Mouse (Mus musculus) heart, postnatal 4 days (tissue): ENCODE results near the gene Cox16. TPM values are rescaled to one million over a fixed set of nuclear protein-coding genes. Genes with fewer than 3 reads are reported as not detected.

Experiments
- DNase-seq: peaks from one replicate; pipeline ENCODE4 v3.0.0; 2021
- total RNA-seq, 2 experiments: library from RNA; stranded (reverse); gene quantifications; 2 replicates each; pipeline ENCODE4 v1.2.3; 2021

Gene Cox16
- total RNA-seq, 2 experiments from 2014 or later: 61.2 to 66.8 TPM

- no peak for DNase-seq
Observed at GRCm38 (mm10) chr12:81324116-81324515, 160.8 kb downstream of the Cox16 start.

DNA sequence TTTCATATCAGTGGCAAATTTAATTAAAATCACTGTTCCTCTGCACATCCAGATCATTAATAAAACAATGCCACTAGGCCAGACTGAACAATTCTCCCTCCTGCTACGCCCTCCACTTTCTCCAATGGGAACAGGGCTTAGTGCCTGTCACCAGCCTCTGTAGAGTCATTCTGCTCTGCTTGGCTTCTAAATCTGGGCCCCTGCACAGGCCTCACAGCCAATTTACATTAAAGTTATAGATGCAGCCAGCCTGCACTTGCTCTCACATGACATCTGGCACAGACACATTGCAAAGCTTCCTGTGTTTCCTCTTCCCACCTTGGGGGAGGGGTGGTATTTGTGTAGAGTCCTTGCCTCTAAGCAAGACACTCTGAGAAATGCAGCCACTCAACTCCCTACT is 163.9 kb downstream of the Cox16 start:
- no peak for DNase-seq

DNA sequence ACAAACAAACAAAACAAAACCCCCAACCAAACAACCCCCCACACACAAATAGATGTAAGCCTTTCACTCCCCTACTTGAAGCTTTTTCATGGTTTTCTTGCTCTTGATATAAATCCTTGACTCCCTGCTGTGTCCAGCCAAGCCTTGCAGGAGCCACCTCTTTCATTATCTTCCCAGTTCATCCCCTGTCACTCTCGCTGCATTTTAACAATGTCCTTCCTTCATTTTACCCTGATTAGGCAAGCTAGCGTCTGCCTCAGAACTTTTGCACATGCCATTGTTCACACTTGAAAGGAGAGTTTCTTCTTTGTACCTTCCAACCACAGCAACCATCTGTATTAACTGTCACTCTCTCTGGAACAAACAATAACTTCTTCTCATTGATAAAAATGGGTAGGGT is 167.1 kb downstream of the Cox16 start:
- DNase-seq: no peak

DNA sequence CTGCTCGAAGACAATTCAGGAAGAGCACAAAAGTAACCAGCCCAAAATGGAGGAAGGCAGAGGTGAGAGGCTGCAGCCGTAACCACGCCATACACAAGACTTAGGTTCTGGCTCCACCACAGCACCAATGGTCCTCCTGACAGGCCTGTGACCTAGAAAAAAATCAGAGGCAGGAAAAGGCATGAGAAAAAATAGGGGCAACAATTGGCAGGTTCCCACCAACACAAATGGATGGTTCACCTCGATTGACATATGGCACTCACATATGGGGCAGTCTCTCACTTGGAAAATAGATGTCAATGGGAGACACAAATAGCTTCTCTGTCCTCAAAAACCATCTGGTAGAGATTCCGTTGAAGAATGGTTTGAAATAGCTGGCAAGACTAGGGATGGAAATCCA is 169.0 kb downstream of the Cox16 start:
- no peak for DNase-seq

Other genes with a start within 250 kb of the Cox16 start
- gene Slc8a3, start 151.9 kb downstream of the Cox16 start, total RNA-seq: under 1 TPM; 0.14 to 0.61 TPM
- gene Gm4787, start 105.7 kb downstream of the Cox16 start, total RNA-seq: under 1 TPM; 0.52 to 0.67 TPM
- 1 to 10 TPM; 1.1 TPM for gene Adam4, start 63.2 kb downstream of the Cox16 start, total RNA-seq
- 10 to 100 TPM; 31.8 to 34.8 TPM for gene Gm20498, start 47.8 kb upstream of the Cox16 start, total RNA-seq
- gene Synj2bp, start 47.8 kb upstream of the Cox16 start, total RNA-seq: 10 to 100 TPM; 37.5 to 37.6 TPM
- gene Adam21, start 83.3 kb upstream of the Cox16 start, total RNA-seq: under 1 TPM in 1 of 2 experiments, not detected in 1; 0.14 TPM
- gene Med6, start 109.9 kb upstream of the Cox16 start, total RNA-seq: 10 to 100 TPM; 24.4 to 26.7 TPM
- gene Ttc9, start 146.1 kb upstream of the Cox16 start, total RNA-seq: 1 to 10 TPM; 9.1 to 9.8 TPM